Mouse (Mus musculus) forebrain, embryonic 15.5 days (tissue): ENCODE measurements at regions not wholly inside any gene's neighbourhood (a gene's known extent, or its start where the extent isn't known, plus 50 kb on each side); places are given as distances from the start of the nearest gene placed in this dataset.
A peak's percentile ranks its signal among the peaks of the same experiment; 100 is the strongest.

Source experiments
- ATAC-seq: fragments of 200-750 bp; cut with Nextera tagmentation; replicated peaks from 2 replicates; pipeline ENCODE4 v1.8.0; 2017; ENCODE audit warnings: mild to moderate bottlenecking, moderate TSS enrichment, moderate library complexity
- H3K27ac ChIP-seq: fragments of 300-500 bp; sonication (generic); replicated peaks from 2 replicates; pipeline ENCODE4 v1.5.1; 2015; ENCODE audit warnings: mild to moderate bottlenecking, inconsistent platforms
- H3K27me3 ChIP-seq: fragments of 300-500 bp; sonication (generic); 2 replicates; pipeline ENCODE4 v1.6.1; 2015; ENCODE audit warnings: inconsistent platforms
- H3K36me3 ChIP-seq: fragments of 300-500 bp; sonication (generic); 2 replicates; pipeline ENCODE4 v1.6.1; 2015; ENCODE audit warnings: mild to moderate bottlenecking, inconsistent platforms
- H3K4me1 ChIP-seq: fragments of 300-500 bp; sonication (generic); 2 replicates; pipeline ENCODE4 v1.6.1; 2015; ENCODE audit warnings: inconsistent platforms
- H3K4me2 ChIP-seq: fragments of 300-500 bp; sonication (generic); replicated peaks from 2 replicates; pipeline ENCODE4 v1.6.1; 2015; ENCODE audit warnings: mild to moderate bottlenecking, inconsistent platforms
- H3K4me3 ChIP-seq: fragments of 300-500 bp; sonication (generic); 2 replicates; pipeline ENCODE4 v1.5.1; 2015; ENCODE audit warnings: mild to moderate bottlenecking, inconsistent platforms
- H3K9ac ChIP-seq: fragments of 300-500 bp; sonication (generic); replicated peaks from 2 replicates; pipeline ENCODE4 v1.6.1; 2015; ENCODE audit warnings: mild to moderate bottlenecking, inconsistent platforms
- H3K9me3 ChIP-seq: fragments of 300-500 bp; sonication (generic); 2 replicates; pipeline ENCODE4 v1.6.1; 2016; ENCODE audit warnings: inconsistent platforms
- WGBS: fragments of 180-500 bp; shearing (Covaris S2); methylation state at CpG from one replicate; pipeline ENCODE4 v1.1.7; 2015; ENCODE audit warnings: mixed read lengths; 5-methylcytosine and 5-hydroxymethylcytosine counted together

GRCm38 (mm10) chr8:15468540-15469476 is 422.9 kb upstream of the BB014433 start:
- H3K9ac ChIP-seq = no peak overlapping the region
- ATAC-seq = no peak
- H3K4me3 ChIP-seq = no peak overlapping the region
- H3K4me2 ChIP-seq = no peak overlapping the region
- H3K27me3 ChIP-seq = no peaks in the 10 kb centered on the region
- H3K36me3 ChIP-seq = no peaks in the 10 kb centered on the region
- H3K4me1 ChIP-seq = no peaks in the 10 kb centered on the region
- no peaks in the 10 kb centered on the region for H3K9me3 ChIP-seq
- H3K27ac ChIP-seq = no peak overlapping the region
- WGBS = 84% methylated on average over 10 of the region's 10 CpGs

GRCm38 (mm10) chr8:15438546-15438945 is 392.7 kb upstream of the BB014433 start:
- H3K4me3 ChIP-seq = no peak overlapping the region
- H3K4me1 ChIP-seq = no peaks in the 10 kb centered on the region
- H3K9ac ChIP-seq = no peak overlapping the region
- ATAC-seq = no peak
- no peaks in the 10 kb centered on the region for H3K9me3 ChIP-seq
- H3K36me3 ChIP-seq = no peaks in the 10 kb centered on the region
- no peak overlapping the region for H3K27ac ChIP-seq
- H3K27me3 ChIP-seq = no peaks in the 10 kb centered on the region
- H3K4me2 ChIP-seq = no peak overlapping the region
- WGBS = 47% methylated on average over 5 of the region's 5 CpGs

GRCm38 (mm10) chr8:15394722-15395115 is 348.8 kb upstream of the BB014433 start:
- 54% methylated on average over 4 of the region's 4 CpGs for WGBS
- H3K27ac ChIP-seq = peak overlapping the region; percentile 52
- no peaks in the 10 kb centered on the region for H3K27me3 ChIP-seq
- 0 out of 2 replicates have a peak, but pooled peaks cover 4% of the 10 kb centered on the region for H3K4me1 ChIP-seq
- H3K4me3 ChIP-seq = no peak overlapping the region
- ATAC-seq = no peak; the same call in 1 of the 2 replicates
- H3K36me3 ChIP-seq = no peaks in the 10 kb centered on the region
- H3K9ac ChIP-seq = no peak overlapping the region
- H3K9me3 ChIP-seq = no peaks in the 10 kb centered on the region
- no peak overlapping the region for H3K4me2 ChIP-seq

GRCm38 (mm10) chr8:15393936-15394721 is 348.3 kb upstream of the BB014433 start:
- no peaks in the 10 kb centered on the region for H3K27me3 ChIP-seq
- no peaks in the 10 kb centered on the region for H3K9me3 ChIP-seq
- 0 out of 2 replicates have a peak, but pooled peaks cover 4% of the 10 kb centered on the region for H3K4me1 ChIP-seq
- ATAC-seq = peak; percentile 79
- WGBS = 27% methylated on average over 5 of the region's 5 CpGs
- H3K36me3 ChIP-seq = no peaks in the 10 kb centered on the region
- no peak overlapping the region for H3K4me3 ChIP-seq
- no peak overlapping the region for H3K4me2 ChIP-seq
- no peak overlapping the region for H3K9ac ChIP-seq
- H3K27ac ChIP-seq = peak overlapping the region; percentile 52; the same call in 1 of the 2 replicates

- Histone ChIP-seq H3K27me3 (no peaks in the 10 kb centered on the region), H3K4me1 (0 out of 2 replicates have a peak, but pooled peaks cover 4% of the 10 kb centered on the region), H3K27ac (no peak overlapping the region), H3K36me3 (no peaks in the 10 kb centered on the region), H3K9ac (no peak overlapping the region), H3K9me3 (no peaks in the 10 kb centered on the region), H3K4me3 (no peak overlapping the region), H3K4me2 (no peak overlapping the region)
- ATAC-seq = peak; percentile 60
- 24% methylated on average over 4 of the region's 4 CpGs for WGBS
These were observed 346.2 kb upstream of the BB014433 start for GRCm38 (mm10) chr8:15392056-15392455.

- H3K4me1 ChIP-seq = no peaks in the 10 kb centered on the region
- H3K27me3 ChIP-seq = no peaks in the 10 kb centered on the region
- no peak overlapping the region for H3K4me2 ChIP-seq
- H3K36me3 ChIP-seq = no peaks in the 10 kb centered on the region
- H3K27ac ChIP-seq = no peak overlapping the region
- ATAC-seq = no peak
- WGBS = 85% methylated on average over 5 of the region's 5 CpGs
- H3K4me3 ChIP-seq = no peak overlapping the region
- no peaks in the 10 kb centered on the region for H3K9me3 ChIP-seq
- no peak overlapping the region for H3K9ac ChIP-seq
These were observed 342.9 kb upstream of the BB014433 start for GRCm38 (mm10) chr8:15388791-15389190.

GRCm38 (mm10) chr8:15367063-15367462 is 321.2 kb upstream of the BB014433 start:
- Histone ChIP-seq H3K36me3 (no peaks in the 10 kb centered on the region), H3K4me1 (no peaks in the 10 kb centered on the region), H3K27ac (no peak overlapping the region), H3K4me3 (no peak overlapping the region), H3K9ac (no peak overlapping the region), H3K9me3 (no peaks in the 10 kb centered on the region), H3K27me3 (no peaks in the 10 kb centered on the region), H3K4me2 (no peak overlapping the region)
- ATAC-seq = no peak
- 80% methylated on average over 2 of the region's 2 CpGs for WGBS

GRCm38 (mm10) chr8:15364546-15364945 is 318.7 kb upstream of the BB014433 start:
- Histone ChIP-seq H3K4me2 (no peak overlapping the region), H3K27me3 (no peaks in the 10 kb centered on the region), H3K9me3 (no peaks in the 10 kb centered on the region), H3K36me3 (no peaks in the 10 kb centered on the region), H3K4me1 (no peaks in the 10 kb centered on the region), H3K9ac (no peak overlapping the region), H3K4me3 (no peak overlapping the region), H3K27ac (no peak overlapping the region)
- WGBS = 93% methylated on average over 1 of the region's 1 CpGs
- no peak for ATAC-seq

- H3K9me3 ChIP-seq = no peaks in the 10 kb centered on the region
- no peaks in the 10 kb centered on the region for H3K27me3 ChIP-seq
- no peak overlapping the region for H3K27ac ChIP-seq
- 94% methylated on average over 5 of the region's 5 CpGs for WGBS
- no peaks in the 10 kb centered on the region for H3K36me3 ChIP-seq
- ATAC-seq = no peak
- H3K4me3 ChIP-seq = no peak overlapping the region
- H3K4me1 ChIP-seq = no peaks in the 10 kb centered on the region
- no peak overlapping the region for H3K4me2 ChIP-seq
- no peak overlapping the region for H3K9ac ChIP-seq
These were observed 298.3 kb upstream of the BB014433 start for GRCm38 (mm10) chr8:15344151-15344550.

GRCm38 (mm10) chr8:15343616-15344015 is 297.7 kb upstream of the BB014433 start:
- H3K9me3 ChIP-seq = no peaks in the 10 kb centered on the region
- no peaks in the 10 kb centered on the region for H3K27me3 ChIP-seq
- no peaks in the 10 kb centered on the region for H3K36me3 ChIP-seq
- no peaks in the 10 kb centered on the region for H3K4me1 ChIP-seq
- no peak overlapping the region for H3K4me2 ChIP-seq
- ATAC-seq = no peak
- no peak overlapping the region for H3K9ac ChIP-seq
- WGBS = 76% methylated on average over 1 of the region's 1 CpGs
- H3K27ac ChIP-seq = no peak overlapping the region
- H3K4me3 ChIP-seq = no peak overlapping the region

GRCm38 (mm10) chr8:15334532-15334931 is 288.7 kb upstream of the BB014433 start:
- ATAC-seq = no peak
- H3K9me3 ChIP-seq = no peaks in the 10 kb centered on the region
- H3K36me3 ChIP-seq = no peaks in the 10 kb centered on the region
- no peak overlapping the region for H3K4me3 ChIP-seq
- no peak overlapping the region for H3K9ac ChIP-seq
- WGBS = 84% methylated on average over 4 of the region's 4 CpGs
- no peaks in the 10 kb centered on the region for H3K4me1 ChIP-seq
- no peak overlapping the region for H3K4me2 ChIP-seq
- H3K27me3 ChIP-seq = no peaks in the 10 kb centered on the region
- no peak overlapping the region for H3K27ac ChIP-seq

- ATAC-seq = no peak
- H3K4me3 ChIP-seq = no peak overlapping the region
- WGBS = 60% methylated on average over 5 of the region's 5 CpGs
These were observed 281.4 kb upstream of the BB014433 start for GRCm38 (mm10) chr8:15327312-15327711.

More at GRCm38 (mm10) chr8:15327312-15327711, 281.4 kb upstream of the BB014433 start:
- Histone ChIP-seq H3K36me3 (no peaks in the 10 kb centered on the region), H3K27ac (no peak overlapping the region), H3K27me3 (no peaks in the 10 kb centered on the region), H3K4me1 (no peaks in the 10 kb centered on the region), H3K9ac (no peak overlapping the region), H3K4me2 (no peak overlapping the region), H3K9me3 (no peaks in the 10 kb centered on the region)
